Mouse (Mus musculus) spleen, postnatal 36 days (tissue): ENCODE measurements around the gene Gm3183.
"Not testable (repeated sequence)": the region's sequence is repeated elsewhere in the genome, so short reads cannot be mapped to it uniquely, and the experiment has no call there.

Source experiments
- DNase-seq, 2 experiments: peaks; one replicate each; pipeline ENCODE4 v3.0.0; 2022; ENCODE audit warnings: low spot score in 2 of 2, mixed read lengths in 1 of 2

Gm3183 gene

GRCm38 (mm10) chr5:94865136-94865535 lies at the start of gene Gm3183:
Gm3183 (plus strand) TSS chr5:94865436.
- not testable (repeated sequence) for DNase-seq
